Mouse (Mus musculus): ENCODE data around the gene Eya4. TPM values are rescaled to one million over a fixed set of nuclear protein-coding genes. Genes with fewer than 3 reads are reported as not detected.

Eya4 gene
- under 1 TPM in 1 of 2 experiments, not detected in 1; 0.56 TPM for polyA plus RNA-seq (2017; shearing (Covaris generic))

- ATAC-seq = no peak
These were observed at the start of gene Eya4 for GRCm38 (mm10) chr10:23350011-23350911. Eya4 (minus strand) TSS chr10:23350786.

GRCm38 (mm10) chr10:23395399-23395798, 44.8 kb upstream of the Eya4 start:
- ATAC-seq = no peak

- ATAC-seq = no peak
These were observed 44.1 kb upstream of the Eya4 start for GRCm38 (mm10) chr10:23394556-23395245.

- ATAC-seq = no peak
These were observed 43.6 kb upstream of the Eya4 start for GRCm38 (mm10) chr10:23394152-23394551.

GRCm38 (mm10) chr10:23363866-23364265, 13.3 kb upstream of the Eya4 start:
- ATAC-seq = no peak

GRCm38 (mm10) chr10:23349392-23350010, 1.1 kb downstream of the Eya4 start:
- no peak for ATAC-seq

- no peak for ATAC-seq
These were observed 1.6 kb downstream of the Eya4 start for GRCm38 (mm10) chr10:23348893-23349391.

- ATAC-seq = no peak
These were observed 2.3 kb downstream of the Eya4 start for GRCm38 (mm10) chr10:23348101-23348892.

GRCm38 (mm10) chr10:23337250-23337649, 13.3 kb downstream of the Eya4 start:
- no peak for ATAC-seq

GRCm38 (mm10) chr10:23332768-23333167, 17.8 kb downstream of the Eya4 start:
- no peak for ATAC-seq

GRCm38 (mm10) chr10:23327651-23328050, 22.9 kb downstream of the Eya4 start:
- ATAC-seq = no peak

GRCm38 (mm10) chr10:23322275-23322674, 28.3 kb downstream of the Eya4 start:
- ATAC-seq = no peak

GRCm38 (mm10) chr10:23295616-23296015, 55.0 kb downstream of the Eya4 start:
- no peak for ATAC-seq

- no peak for ATAC-seq
These were observed 58.1 kb downstream of the Eya4 start for GRCm38 (mm10) chr10:23292495-23292894.

GRCm38 (mm10) chr10:23277371-23277770, 73.2 kb downstream of the Eya4 start:
- no peak for ATAC-seq

- ATAC-seq = no peak
These were observed 79.5 kb downstream of the Eya4 start for GRCm38 (mm10) chr10:23271050-23271621.

- no peak for ATAC-seq
These were observed 80.1 kb downstream of the Eya4 start for GRCm38 (mm10) chr10:23270502-23270901.

GRCm38 (mm10) chr10:23252180-23252579, 98.4 kb downstream of the Eya4 start:
- ATAC-seq = no peak

- ATAC-seq = no peak
These were observed 104.1 kb downstream of the Eya4 start for GRCm38 (mm10) chr10:23246485-23246884.

- ATAC-seq = no peak
These were observed 113.7 kb downstream of the Eya4 start for GRCm38 (mm10) chr10:23236918-23237317.

GRCm38 (mm10) chr10:23235405-23235804, 115.2 kb downstream of the Eya4 start:
- ATAC-seq = no peak

GRCm38 (mm10) chr10:23233425-23233824, 117.2 kb downstream of the Eya4 start:
- ATAC-seq = no peak

All from activated CD4-positive, CD25-positive, alpha-beta regulatory T cell, adult 4 months (primary cell).